Mouse (Mus musculus): ENCODE data around the gene Rtkn2.
"Not testable (repeated sequence)": the region's sequence is repeated elsewhere in the genome, so short reads cannot be mapped to it uniquely, and the experiment has no call there.

The Rtkn2 gene

DNA sequence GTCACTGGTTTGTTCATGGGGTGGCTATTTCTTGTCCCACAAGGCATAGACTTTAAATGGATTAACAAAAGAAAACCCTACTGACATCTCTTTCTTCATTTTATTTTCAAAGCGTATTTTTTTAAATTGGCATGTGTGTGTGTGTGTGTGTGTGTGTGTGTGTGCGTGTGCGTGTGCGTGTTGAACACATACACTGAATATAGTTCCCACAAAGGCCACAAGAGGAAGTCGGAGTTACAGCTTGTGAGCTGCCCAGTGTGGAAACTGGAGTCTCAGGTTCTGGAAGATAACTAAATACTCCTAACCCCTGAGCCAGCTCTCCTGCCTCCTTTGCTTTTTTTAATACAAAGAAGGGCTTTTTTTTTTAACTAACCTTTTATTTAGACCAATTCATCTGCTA lies 95.8 kb downstream of the Rtkn2 start:
- no peak for DNase-seq (ENCODE audit: low read depth, low spot score)

- no peak for DNase-seq (ENCODE audit: low read depth, low spot score)
Measured at GRCm38 (mm10) chr10:68078708-68079107, 99.3 kb downstream of the Rtkn2 start.

- no peak for DNase-seq (ENCODE audit: low read depth, low spot score)
Measured at GRCm38 (mm10) chr10:68079910-68080670, 100.7 kb downstream of the Rtkn2 start.

DNA sequence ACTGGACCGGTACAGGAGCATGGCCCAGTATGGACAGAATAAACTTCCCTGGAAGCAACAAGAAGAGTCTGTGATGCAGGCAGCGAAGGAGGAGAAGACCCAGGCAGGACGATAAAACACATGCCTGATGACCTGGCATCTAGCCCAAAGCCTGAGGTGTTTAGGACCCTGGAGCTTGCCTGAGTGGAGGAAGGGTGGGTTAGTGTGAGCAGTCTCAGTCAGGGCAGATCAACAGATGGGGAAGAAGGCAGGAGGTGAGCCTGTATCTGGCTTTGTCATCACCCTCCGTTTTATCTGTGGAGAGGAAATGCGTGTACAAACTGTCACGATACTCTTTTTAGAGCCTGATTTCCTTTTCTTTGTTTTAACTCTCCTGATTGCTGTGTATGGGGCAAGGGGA lies 102.3 kb downstream of the Rtkn2 start:
- no peak for DNase-seq (ENCODE audit: low read depth, low spot score)

GRCm38 (mm10) chr10:68085574-68085973 lies 106.2 kb downstream of the Rtkn2 start:
- no peak for DNase-seq (ENCODE audit: low read depth, low spot score)

GRCm38 (mm10) chr10:68086973-68087372 lies 107.6 kb downstream of the Rtkn2 start:
- no peak for DNase-seq (ENCODE audit: low read depth, low spot score)

- DNase-seq (ENCODE audit: low read depth, low spot score), result no peak
Measured at GRCm38 (mm10) chr10:68087722-68088121, 108.4 kb downstream of the Rtkn2 start.

- peak; percentile 64 for DNase-seq (ENCODE audit: low read depth, low spot score)
Measured at GRCm38 (mm10) chr10:68089435-68090196, 110.2 kb downstream of the Rtkn2 start.

GRCm38 (mm10) chr10:68090197-68090535 lies 110.8 kb downstream of the Rtkn2 start:
- DNase-seq (ENCODE audit: low read depth, low spot score), result no peak

- no peak for DNase-seq (ENCODE audit: low read depth, low spot score)
Measured at GRCm38 (mm10) chr10:68090544-68090943, 111.2 kb downstream of the Rtkn2 start.

GRCm38 (mm10) chr10:68091011-68091410 lies 111.6 kb downstream of the Rtkn2 start:
- no peak for DNase-seq (ENCODE audit: low read depth, low spot score)

DNA sequence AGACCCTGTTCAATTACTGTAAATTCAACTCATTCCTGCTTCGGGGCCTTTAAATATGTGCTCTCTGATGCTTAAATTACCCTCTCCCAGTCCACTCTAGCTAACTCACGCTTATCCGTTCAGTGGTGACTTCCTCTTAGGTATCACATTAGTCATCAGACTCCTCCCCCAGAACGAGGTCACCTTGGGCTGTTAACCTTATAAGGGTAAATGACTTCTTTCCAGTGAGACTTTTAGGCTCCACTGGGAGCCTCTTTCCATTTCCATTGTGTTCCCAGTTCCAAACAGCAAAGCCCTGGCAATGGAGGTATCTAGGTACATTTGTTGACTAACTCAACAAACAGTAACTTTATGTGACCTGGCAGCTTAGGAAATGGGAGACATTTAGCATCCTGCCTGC lies 112.5 kb downstream of the Rtkn2 start:
- DNase-seq (ENCODE audit: low read depth, low spot score), result peak; percentile 89

DNA sequence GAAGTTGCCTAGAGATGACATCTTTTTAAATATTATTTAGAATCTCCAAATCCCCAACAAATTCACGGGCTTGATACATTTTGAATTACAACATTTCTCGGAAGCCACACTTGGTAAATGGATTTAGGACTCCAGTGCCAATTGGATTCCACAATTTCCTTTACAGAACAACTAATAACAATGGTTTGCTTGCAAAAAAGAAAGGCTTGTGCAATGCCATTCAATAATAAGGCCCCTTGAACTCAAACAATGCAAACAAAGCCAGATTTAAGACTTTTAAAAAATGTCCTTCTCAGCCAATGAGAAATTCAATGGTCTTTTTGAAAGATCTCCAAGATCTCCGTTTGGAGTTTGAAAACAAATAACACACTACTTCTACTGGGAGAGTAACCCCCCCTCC lies 114.1 kb downstream of the Rtkn2 start:
- no peak for DNase-seq (ENCODE audit: low read depth, low spot score)

DNA sequence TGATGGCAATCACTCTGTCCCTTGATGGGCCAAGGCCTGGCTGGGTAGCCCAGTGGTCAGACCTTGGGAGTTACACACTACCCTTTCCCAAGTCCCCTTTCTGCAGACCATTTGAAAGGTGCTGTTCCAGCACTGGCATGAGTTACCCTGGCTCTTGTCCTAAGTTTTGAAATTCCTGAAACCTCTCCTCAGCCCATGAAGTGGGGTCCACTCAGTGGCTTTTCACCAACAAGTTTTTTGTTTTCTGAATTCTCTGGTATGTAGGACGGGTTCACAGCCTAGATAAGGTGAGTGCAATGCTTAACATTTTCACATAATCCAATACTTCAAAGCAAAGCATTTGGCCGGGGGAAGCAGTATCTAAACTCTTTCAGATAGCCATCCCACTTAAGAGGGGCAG lies 115.8 kb downstream of the Rtkn2 start:
- no peak for DNase-seq (ENCODE audit: low read depth, low spot score)

- DNase-seq (ENCODE audit: low read depth, low spot score), result no peak
Measured at GRCm38 (mm10) chr10:68096395-68096794, 117.0 kb downstream of the Rtkn2 start.

GRCm38 (mm10) chr10:68097821-68098675 lies 118.7 kb downstream of the Rtkn2 start:
- DNase-seq (ENCODE audit: low read depth, low spot score), result no peak

GRCm38 (mm10) chr10:68099801-68100200 lies 120.4 kb downstream of the Rtkn2 start:
- not testable (repeated sequence) for DNase-seq (ENCODE audit: low read depth, low spot score)

DNA sequence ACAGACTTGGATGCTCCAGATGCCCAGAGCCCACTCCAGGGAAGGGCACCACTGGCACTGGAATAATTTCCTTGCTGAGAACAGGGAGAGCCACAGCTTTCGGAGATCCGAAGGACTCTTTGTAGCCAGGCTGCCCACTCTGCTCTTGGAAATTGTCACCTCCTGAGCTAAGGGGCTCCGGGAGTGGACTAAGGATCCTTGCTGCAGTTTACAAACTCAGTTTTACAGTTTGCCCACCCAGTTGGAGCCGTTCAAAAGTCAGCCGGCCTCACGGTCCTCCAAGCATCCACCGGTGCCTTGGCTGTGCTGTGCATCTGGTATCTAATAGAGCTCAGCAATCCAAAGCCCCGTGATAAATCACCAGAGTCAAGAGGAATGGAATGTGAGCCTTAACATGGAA lies 121.1 kb downstream of the Rtkn2 start:
- no peak for DNase-seq (ENCODE audit: low read depth, low spot score)

- no peak for DNase-seq (ENCODE audit: low read depth, low spot score)
Measured at GRCm38 (mm10) chr10:68101251-68101650, 121.9 kb downstream of the Rtkn2 start.

DNA sequence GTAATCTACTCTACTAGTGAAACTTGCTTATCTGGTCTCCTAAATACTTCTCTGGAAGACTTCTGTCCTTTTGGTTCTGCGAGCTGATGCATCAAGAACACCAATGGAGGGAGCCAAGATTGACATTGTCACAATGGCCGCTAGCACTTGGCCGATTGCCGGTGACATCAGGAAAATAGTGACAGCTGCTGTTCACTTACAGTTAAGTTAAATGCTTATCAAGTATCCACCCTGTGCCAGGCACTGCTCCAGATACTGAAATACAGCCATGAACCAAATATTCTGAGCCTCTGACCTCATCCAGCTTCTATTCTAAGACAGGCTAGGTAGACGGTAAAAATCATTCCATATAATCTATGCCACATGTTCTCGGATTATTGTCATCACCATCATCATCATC lies 123.2 kb downstream of the Rtkn2 start:
- DNase-seq (ENCODE audit: low read depth, low spot score), result no peak

- no peak for DNase-seq (ENCODE audit: low read depth, low spot score)
Measured at GRCm38 (mm10) chr10:68103078-68103855, 123.9 kb downstream of the Rtkn2 start.
